Mouse (Mus musculus) hindbrain, embryonic 12.5 days (tissue): ENCODE results near the gene Gm904. TPM values are rescaled to one million over a fixed set of nuclear protein-coding genes. Genes with fewer than 3 reads are reported as not detected.
"Not testable (repeated sequence)": the region's sequence is repeated elsewhere in the genome, so short reads cannot be mapped to it uniquely, and the experiment has no call there.

Source experiments
- ATAC-seq: fragments of 200-750 bp; cut with Nextera tagmentation; 2 replicates; pipeline ENCODE4 v1.8.0; 2017; ENCODE audit warnings: moderate TSS enrichment; ENCODE audit not compliant: low FRiP score
- H3K27ac ChIP-seq: fragments of 300-500 bp; sonication (generic); 2 replicates; pipeline ENCODE4 v1.5.1; 2016; ENCODE audit warnings: mild to moderate bottlenecking
- H3K27me3 ChIP-seq: fragments of 300-500 bp; sonication (generic); 2 replicates; pipeline ENCODE4 v1.6.1; 2016; ENCODE audit warnings: mild to moderate bottlenecking
- H3K36me3 ChIP-seq: fragments of 300-500 bp; sonication (generic); 2 replicates; pipeline ENCODE4 v1.6.1; 2016; ENCODE audit warnings: mild to moderate bottlenecking
- H3K4me1 ChIP-seq: fragments of 300-500 bp; sonication (generic); 2 replicates; pipeline ENCODE4 v1.6.1; 2016
- H3K4me2 ChIP-seq: fragments of 300-500 bp; sonication (generic); replicated peaks from 2 replicates; pipeline ENCODE4 v1.6.1; 2016; ENCODE audit warnings: mild to moderate bottlenecking
- H3K4me3 ChIP-seq: fragments of 300-500 bp; sonication (generic); 2 replicates; pipeline ENCODE4 v1.5.1; 2016; ENCODE audit warnings: mild to moderate bottlenecking
- H3K9ac ChIP-seq: fragments of 300-500 bp; sonication (generic); 2 replicates; pipeline ENCODE4 v1.6.1; 2016; ENCODE audit warnings: mild to moderate bottlenecking, moderate library complexity
- H3K9me3 ChIP-seq: fragments of 300-500 bp; sonication (generic); replicated peaks from 2 replicates; pipeline ENCODE4 v1.6.1; 2016; ENCODE audit warnings: mild to moderate bottlenecking
- WGBS: fragments of 180-500 bp; shearing (Covaris S2); methylation state at CpG from one replicate; pipeline ENCODE4 v1.1.7; 2016; 5-methylcytosine and 5-hydroxymethylcytosine counted together
- microRNA-seq: library from miRNA; unstranded; fragments of <30 nt; microRNA quantifications from one replicate; pipeline ENCODE4, GENCODE M21; 2017
- polyA plus RNA-seq: library from polyadenylated mRNA; unstranded; fragments of >200 nt; fragmentation: Nextera tagmentation; extraction: Ambion mirVana; gene quantifications from 2 replicates; pipeline ENCODE4 v1.2.1, GENCODE M21; 2016

The Gm904 gene
- not detected in 2 replicates for polyA plus RNA-seq

DNA sequence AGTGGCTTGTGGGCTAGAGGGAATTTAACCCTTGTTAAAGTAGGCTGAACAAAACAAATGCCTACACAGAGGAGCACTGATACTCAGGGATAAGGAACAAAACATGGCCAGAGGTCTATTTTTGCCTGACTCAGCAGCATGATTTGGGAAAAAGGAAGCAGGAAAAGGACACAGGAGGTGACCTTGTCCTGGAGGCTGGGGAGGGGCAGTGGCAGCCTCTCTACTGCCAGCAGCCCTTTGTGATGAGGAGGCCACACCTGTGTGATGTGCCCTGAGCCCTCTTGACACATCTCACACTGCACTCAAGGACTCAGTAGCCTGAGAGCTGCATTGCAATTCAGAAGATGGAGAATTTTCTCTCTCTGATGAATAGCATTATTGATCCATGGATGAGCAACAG, at the start of gene Gm904:
TSS of gene Gm904 (plus strand) at position 301 of the 400 bp plus-strand sequence.
- not testable (repeated sequence) for H3K27me3 ChIP-seq, H3K4me2 ChIP-seq, H3K4me1 ChIP-seq, H3K27ac ChIP-seq, H3K9ac ChIP-seq, H3K36me3 ChIP-seq, H3K9me3 ChIP-seq, H3K4me3 ChIP-seq, ATAC-seq

DNA sequence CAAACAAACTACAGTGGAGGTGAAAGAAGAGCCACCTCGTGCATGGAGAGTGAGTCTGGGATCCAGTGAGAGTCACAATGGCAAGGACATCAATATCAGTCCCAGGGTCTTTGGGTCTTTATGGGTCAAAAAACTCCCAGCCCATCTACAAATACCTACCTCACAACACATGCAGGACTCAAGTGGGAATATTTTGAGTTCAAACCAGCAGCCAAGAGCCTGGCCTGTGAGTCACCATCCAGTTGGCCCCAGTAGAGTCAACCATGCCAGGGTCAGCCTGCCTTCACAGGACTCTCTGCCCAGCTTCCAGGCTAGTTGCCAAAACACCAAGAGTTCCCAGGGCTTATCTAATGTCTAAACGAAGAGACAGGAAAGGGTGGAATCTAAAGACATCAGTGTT, 5.7 kb downstream of the Gm904 start:
- not testable (repeated sequence) for H3K9ac ChIP-seq, H3K4me3 ChIP-seq, H3K36me3 ChIP-seq, H3K27ac ChIP-seq, H3K9me3 ChIP-seq, H3K4me1 ChIP-seq, H3K27me3 ChIP-seq, ATAC-seq, H3K4me2 ChIP-seq
- 89% methylated on average over 2 of the region's 2 CpGs for WGBS

Small RNAs within 50 kb of the gene (microRNA-seq; reads per million reads assigned to microRNA genes)
- gene Gm23952 (not detected), gene Mir683-2 (not detected)

Other genes with a start within 250 kb of the Gm904 start
- 39.6 and 42.5 TPM in 2 replicates for gene Fbxw17, start 225.4 kb upstream of the Gm904 start, polyA plus RNA-seq
- gene Gm47429, start 199.3 kb upstream of the Gm904 start, polyA plus RNA-seq: not detected in 2 replicates
- not detected in 2 replicates for gene Nutm2, start 175.9 kb upstream of the Gm904 start, polyA plus RNA-seq
- not detected in 2 replicates for gene Gm8765, start 55.1 kb downstream of the Gm904 start, polyA plus RNA-seq